Mouse (Mus musculus) C2C12 (cell line): ENCODE data around the gene Lcn2. TPM values are rescaled to one million over a fixed set of nuclear protein-coding genes. Genes with fewer than 3 reads are reported as not detected.

Experiments
- H3K27me3 ChIP-seq: one replicate; pipeline ENCODE4 v1.6.1; 2011; ENCODE audit not compliant: control insufficient read depth, insufficient read depth, insufficient read length
- H3K36me3 ChIP-seq: one replicate; pipeline ENCODE4 v1.6.1; 2011; ENCODE audit not compliant: control insufficient read depth, insufficient read depth
- H3K4me3 ChIP-seq: one replicate; pipeline ENCODE4 v1.5.1; 2011; ENCODE audit warnings: mild to moderate bottlenecking, control low read depth; ENCODE audit not compliant: poor library complexity, insufficient read depth, severe bottlenecking
- H3K79me2 ChIP-seq: one replicate; pipeline ENCODE4 v1.6.1; 2011; ENCODE audit not compliant: control insufficient read depth, insufficient read depth
- H3K79me3 ChIP-seq: one replicate; pipeline ENCODE4 v1.6.1; 2011; ENCODE audit warnings: low read depth, control low read depth
- H3ac ChIP-seq: one replicate; pipeline ENCODE3; 2011; ENCODE audit warnings: low read depth; ENCODE audit not compliant: control insufficient read depth, insufficient read length
- CEBPB ChIP-seq: IDR thresholded peaks from one replicate; pipeline ENCODE4 v1.6.1; 2011; ENCODE audit warnings: low read depth, mild to moderate bottlenecking, control low read depth, moderate library complexity
- CTCF ChIP-seq: IDR thresholded peaks from one replicate; pipeline ENCODE4 v1.5.1; 2011; ENCODE audit not compliant: control insufficient read depth, insufficient read depth, insufficient read length
- FOSL1 ChIP-seq: IDR thresholded peaks from one replicate; pipeline ENCODE4 v1.8.0; 2011; ENCODE audit warnings: mild to moderate bottlenecking, low read length; ENCODE audit not compliant: poor library complexity, insufficient read depth, severe bottlenecking
- MAX ChIP-seq: IDR thresholded peaks from one replicate; pipeline ENCODE4 v1.6.1; 2011; ENCODE audit warnings: mild to moderate bottlenecking, control low read depth
- MYOD1 ChIP-seq: IDR thresholded peaks from one replicate; pipeline ENCODE4 v1.6.1; 2011; ENCODE audit warnings: low read depth; ENCODE audit not compliant: control insufficient read depth, insufficient read length
- MYOG ChIP-seq: IDR thresholded peaks from one replicate; pipeline ENCODE4 v1.6.1; 2011; ENCODE audit not compliant: control insufficient read depth, insufficient read length; ENCODE audit errors: extremely low read depth
- USF1 ChIP-seq: IDR thresholded peaks from one replicate; pipeline ENCODE4 v1.6.1; 2011; ENCODE audit warnings: low read depth, mild to moderate bottlenecking, control low read depth, moderate library complexity
- polyA plus RNA-seq: library from polyadenylated mRNA; unstranded; fragments of >200 nt; fragmentation: generic; extraction: Trizol; gene quantifications from one replicate; pipeline ENCODE4 v1.2.1, GENCODE M21; 2012; ENCODE audit warnings: missing spikeins

The Lcn2 gene
- polyA plus RNA-seq, 1 experiment = not detected

- H3K4me3 ChIP-seq = no peak overlapping the region
These were observed 40.2 kb upstream of the Lcn2 start for GRCm38 (mm10) chr2:32428262-32428722.

GRCm38 (mm10) chr2:32427720-32428119, 39.7 kb upstream of the Lcn2 start:
- peaks cover 90% of the 10 kb centered on the region for H3K79me2 ChIP-seq
- no peak overlapping the region for H3K4me3 ChIP-seq
- TF ChIP-seq CEBPB (no peak), MAX (no peak), USF1 (no peak), MYOD1 (no peak), FOSL1 (no peak), CTCF (no peak), MYOG (no peak)
- H3K36me3 ChIP-seq = no peaks in the 10 kb centered on the region
- peaks cover 30% of the 10 kb centered on the region for H3K79me3 ChIP-seq
- no peaks in the 10 kb centered on the region for H3K27me3 ChIP-seq
- H3ac ChIP-seq = no peak overlapping the region

More at GRCm38 (mm10) chr2:32428262-32428722, 40.2 kb upstream of the Lcn2 start:
- Histone ChIP-seq H3K79me3 (peaks cover 28% of the 10 kb centered on the region), H3K36me3 (no peaks in the 10 kb centered on the region), H3K27me3 (no peaks in the 10 kb centered on the region), H3K79me2 (peaks cover 90% of the 10 kb centered on the region), H3ac (no peak overlapping the region)
- TF ChIP-seq MYOG (no peak), MAX (no peak), CEBPB (no peak), CTCF (no peak), FOSL1 (no peak), MYOD1 (no peak), USF1 (no peak)

GRCm38 (mm10) chr2:32426141-32426540, 38.1 kb upstream of the Lcn2 start:
- Histone ChIP-seq H3K36me3 (peaks cover 1% of the 10 kb centered on the region), H3ac (no peak overlapping the region), H3K4me3 (no peak overlapping the region), H3K27me3 (no peaks in the 10 kb centered on the region), H3K79me3 (peaks cover 38% of the 10 kb centered on the region), H3K79me2 (peaks cover 90% of the 10 kb centered on the region)
- TF ChIP-seq CTCF (no peak), MAX (no peak), MYOD1 (no peak), USF1 (no peak), FOSL1 (no peak), MYOG (no peak)

GRCm38 (mm10) chr2:32425568-32425967, 37.5 kb upstream of the Lcn2 start:
- Histone ChIP-seq H3K27me3 (no peaks in the 10 kb centered on the region), H3K79me2 (peaks cover 90% of the 10 kb centered on the region), H3ac (no peak overlapping the region), H3K36me3 (peaks cover 5% of the 10 kb centered on the region), H3K4me3 (no peak overlapping the region), H3K79me3 (peaks cover 39% of the 10 kb centered on the region)
- no peak for TF ChIP-seq USF1
- no peak for TF ChIP-seq MYOG
- no peak for TF ChIP-seq FOSL1
- TF ChIP-seq CEBPB = no peak
- no peak for TF ChIP-seq MAX
- no peak for TF ChIP-seq CTCF
- no peak for TF ChIP-seq MYOD1

- H3K36me3 ChIP-seq = peaks cover 11% of the 10 kb centered on the region
- TF ChIP-seq CTCF (no peak), MYOD1 (no peak), MYOG (no peak), FOSL1 (no peak), USF1 (no peak), MAX (no peak), CEBPB (no peak)
- no peak overlapping the region for H3K4me3 ChIP-seq
- H3K79me3 ChIP-seq = peaks cover 36% of the 10 kb centered on the region
- no peak overlapping the region for H3ac ChIP-seq
- no peaks in the 10 kb centered on the region for H3K27me3 ChIP-seq
- H3K79me2 ChIP-seq = peaks cover 82% of the 10 kb centered on the region
These were observed 36.7 kb upstream of the Lcn2 start for GRCm38 (mm10) chr2:32424796-32425195.

GRCm38 (mm10) chr2:32423481-32424331, 35.7 kb upstream of the Lcn2 start:
- Histone ChIP-seq H3ac (peak overlapping the region; percentile 2), H3K79me3 (peaks cover 36% of the 10 kb centered on the region), H3K27me3 (no peaks in the 10 kb centered on the region), H3K4me3 (peak overlapping the region; percentile 7), H3K79me2 (peaks cover 71% of the 10 kb centered on the region), H3K36me3 (peaks cover 21% of the 10 kb centered on the region)
- TF ChIP-seq CEBPB (peak; percentile 80), CTCF (no peak)
